Mouse (Mus musculus) cerebellum, postnatal 10 days (tissue): Measurements from ENCODE around the gene Kcnj9.

ENCODE experiments used
- DNase-seq, 2 experiments: peaks; one replicate each; pipeline ENCODE4 v3.0.0; 2021; ENCODE audit warnings: mixed read lengths in 2 of 2

Gene Kcnj9

GRCm38 (mm10) chr1:172288900-172289616 lies 40.1 kb downstream of the Kcnj9 start:
- no peak for DNase-seq

- no peak for DNase-seq
Observed at GRCm38 (mm10) chr1:172286740-172287139, 42.4 kb downstream of the Kcnj9 start.

DNA sequence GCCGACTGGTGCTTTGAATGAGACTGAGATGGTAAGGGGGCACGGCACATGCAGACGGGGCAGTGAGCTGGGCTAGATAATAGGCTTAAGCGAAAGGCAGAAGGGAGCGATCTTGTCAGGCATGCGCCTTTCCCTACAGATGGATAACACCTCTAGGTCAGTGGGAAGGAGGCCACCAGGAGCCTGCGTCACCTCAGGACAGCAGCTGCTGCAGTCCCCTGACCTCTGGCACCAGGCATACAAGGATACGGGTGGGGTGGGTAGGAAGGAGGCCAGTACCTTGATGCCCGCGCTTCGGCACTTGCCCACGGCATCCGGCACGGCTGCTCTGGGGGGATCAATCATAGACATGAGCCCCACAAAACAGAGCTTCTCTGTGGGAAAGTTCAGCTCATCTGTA lies 44.9 kb downstream of the Kcnj9 start:
- DNase-seq: no peak

GRCm38 (mm10) chr1:172283073-172283472 lies 46.0 kb downstream of the Kcnj9 start:
- peak in 1 of 2 experiments; percentile 49 for DNase-seq

DNA sequence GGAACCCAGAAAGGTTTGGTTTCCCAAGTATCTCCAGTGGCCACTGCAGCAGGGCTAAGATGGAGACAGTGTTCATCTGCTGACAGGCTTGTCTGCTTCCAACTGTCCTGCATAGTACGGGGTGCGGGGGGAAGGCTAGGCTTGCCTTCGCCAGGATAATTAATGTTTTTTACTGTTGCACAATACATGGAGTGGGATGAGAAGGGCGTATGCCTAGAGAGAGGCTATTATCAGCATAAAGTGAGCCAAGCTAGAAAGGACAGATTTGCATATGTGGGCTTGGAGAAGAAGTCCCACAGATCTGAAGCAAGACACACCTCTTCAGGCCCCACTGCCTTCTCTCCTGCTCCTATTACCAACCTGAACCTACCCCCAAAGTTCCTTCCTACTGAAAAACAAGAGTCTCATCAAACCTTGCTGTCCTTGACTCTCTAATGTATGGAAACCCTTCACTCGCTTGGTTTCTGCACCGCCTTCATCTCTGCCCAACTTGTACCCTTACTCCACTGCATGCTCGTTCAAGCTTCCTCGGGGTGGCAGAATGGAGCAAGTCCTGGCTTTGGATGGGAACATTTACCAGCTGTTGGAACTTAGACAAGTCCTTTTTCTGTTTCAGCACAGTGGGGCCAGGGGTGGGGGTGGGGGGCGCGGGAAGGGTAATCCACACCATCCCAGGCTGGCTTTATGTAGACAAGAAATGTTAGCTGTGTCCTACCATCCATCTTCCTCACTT lies 47.4 kb downstream of the Kcnj9 start:
- no peak for DNase-seq

DNA sequence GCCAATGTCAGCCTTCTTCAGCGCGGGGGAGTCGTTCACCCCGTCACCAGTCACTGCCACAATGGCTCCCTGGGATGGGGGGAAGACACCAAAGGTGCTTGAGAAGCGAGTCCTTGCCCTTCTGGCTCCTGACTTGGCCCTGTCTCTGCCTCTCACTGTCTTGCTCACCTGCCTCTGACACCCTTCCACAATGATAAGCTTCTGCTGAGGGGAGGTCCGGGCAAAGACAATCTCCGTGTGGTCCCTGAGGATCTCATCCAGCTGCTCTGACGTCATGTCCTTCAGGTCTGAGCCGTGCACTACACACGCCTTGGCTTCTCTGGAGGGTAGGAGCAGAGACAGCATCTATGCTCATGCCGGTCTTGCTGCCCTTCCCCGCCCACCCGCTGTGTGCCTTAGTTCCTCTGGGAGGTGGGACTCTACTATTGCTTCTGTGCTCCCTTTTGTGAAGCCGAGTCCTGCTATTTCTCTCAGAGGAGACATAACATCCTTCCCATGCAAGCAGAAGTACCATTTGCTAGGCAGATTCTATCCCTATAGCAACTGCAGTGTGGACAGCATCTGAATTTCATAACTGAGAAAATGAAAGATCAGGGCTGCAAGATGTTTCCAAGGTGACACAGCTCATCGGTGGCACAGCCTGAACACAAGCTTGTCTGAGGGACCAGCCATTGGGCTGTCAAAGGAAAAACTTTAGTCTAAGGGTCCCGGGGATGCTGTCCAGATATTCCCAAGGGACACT lies 49.2 kb downstream of the Kcnj9 start:
- no peak for DNase-seq

GRCm38 (mm10) chr1:172278328-172278727 lies 50.8 kb downstream of the Kcnj9 start:
- no peak for DNase-seq

DNA sequence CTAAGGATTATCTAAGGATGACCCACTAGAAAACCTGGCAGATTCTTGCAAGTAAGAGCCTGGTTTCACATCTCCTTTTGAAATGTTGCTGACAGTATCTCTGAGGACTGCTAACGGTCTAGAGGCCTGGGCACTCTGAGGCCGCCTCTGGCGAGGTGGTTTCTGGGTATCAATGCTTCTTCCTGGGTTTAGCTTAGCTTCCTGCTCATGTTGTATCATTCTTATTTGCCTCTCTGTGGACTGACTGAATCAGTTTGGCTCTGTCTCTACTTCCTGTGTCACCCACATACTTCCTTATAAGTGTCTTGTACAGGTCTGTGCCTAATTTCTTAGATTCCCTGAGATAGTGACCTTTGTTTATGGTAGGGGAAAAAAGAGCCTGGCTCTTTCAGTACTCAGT lies 51.9 kb downstream of the Kcnj9 start:
- DNase-seq: no peak

DNA sequence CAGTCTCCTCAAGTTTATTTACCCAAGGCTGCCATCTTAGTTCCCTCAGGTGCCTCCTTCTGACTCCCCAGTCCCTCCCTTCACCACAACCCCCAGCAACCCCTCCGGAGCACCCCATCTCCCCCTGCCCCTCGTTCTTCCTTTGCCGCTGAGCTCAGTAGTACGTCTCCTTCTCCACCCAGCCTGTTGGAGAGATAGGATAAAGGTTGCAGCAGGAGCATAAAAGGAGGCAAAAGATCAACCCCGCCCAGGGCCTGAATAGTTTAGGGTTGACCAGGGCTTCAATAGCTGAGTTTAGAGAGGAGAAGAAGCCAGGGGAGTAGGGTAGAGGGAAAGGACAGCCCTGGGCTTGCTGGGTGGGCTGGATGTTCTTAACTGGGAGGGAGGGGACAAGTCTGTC lies 54.6 kb downstream of the Kcnj9 start:
- no peak for DNase-seq

GRCm38 (mm10) chr1:172274116-172274515 lies 55.0 kb downstream of the Kcnj9 start:
- DNase-seq: peak; percentile 46 to 47

- no peak for DNase-seq
Observed at GRCm38 (mm10) chr1:172273386-172273785, 55.7 kb downstream of the Kcnj9 start.

DNA sequence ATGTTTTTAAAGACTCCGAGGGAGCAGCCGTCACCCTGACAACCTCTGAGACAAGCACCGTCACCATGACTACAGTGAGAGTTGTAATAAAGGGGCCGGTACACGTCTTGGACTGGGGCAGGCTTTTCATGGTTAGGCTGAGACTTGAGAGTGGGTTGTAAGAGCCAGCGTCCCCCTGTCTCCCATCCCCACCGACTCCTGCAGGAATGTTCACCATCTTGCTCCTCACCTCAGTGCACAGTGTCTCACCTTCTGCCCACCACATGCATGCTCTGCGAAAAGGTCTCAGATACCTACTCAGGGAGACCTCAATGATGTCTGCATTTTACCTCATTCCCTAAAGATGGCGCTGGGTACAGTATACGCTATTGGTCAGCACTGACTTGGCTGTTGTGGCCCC lies 57.4 kb downstream of the Kcnj9 start:
- DNase-seq: no peak

- DNase-seq: no peak
Observed at GRCm38 (mm10) chr1:172271208-172271607, 57.9 kb downstream of the Kcnj9 start.
